Mouse (Mus musculus) thymus, adult 2 months (tissue): Measurements from ENCODE around the gene Fes. TPM values are rescaled to one million over a fixed set of nuclear protein-coding genes. Genes with fewer than 3 reads are reported as not detected.

Experiments
- DNase-seq: peaks from one replicate; pipeline ENCODE4 v3.0.0; 2021
- H3K27ac ChIP-seq: fragments of 200-500 bp; 2 replicates; pipeline ENCODE4 v1.5.1; 2012; ENCODE audit warnings: low read length, control low read depth; ENCODE audit not compliant: control insufficient read depth, insufficient read depth
- H3K27me3 ChIP-seq: fragments of 200-500 bp; 2 replicates; pipeline ENCODE4 v1.6.1; 2012; ENCODE audit warnings: mild to moderate bottlenecking, low read length, moderate library complexity, mixed read lengths; ENCODE audit not compliant: control insufficient read depth, insufficient read depth
- H3K36me3 ChIP-seq: fragments of 200-500 bp; 2 replicates; pipeline ENCODE4 v1.6.1; 2012; ENCODE audit warnings: mild to moderate bottlenecking, low read length, moderate library complexity; ENCODE audit not compliant: control insufficient read depth, insufficient read depth
- H3K4me1 ChIP-seq: fragments of 200-500 bp; replicated peaks from 2 replicates; pipeline ENCODE4 v1.6.1; 2012; ENCODE audit warnings: low read length; ENCODE audit not compliant: control insufficient read depth, insufficient read depth
- H3K4me3 ChIP-seq: fragments of 200-500 bp; 2 replicates; pipeline ENCODE4 v1.5.1; 2012; ENCODE audit warnings: mild to moderate bottlenecking, low read length, control low read depth, moderate library complexity; ENCODE audit not compliant: control insufficient read depth, insufficient read depth
- CTCF ChIP-seq: fragments of 200-500 bp; IDR thresholded peaks from 2 replicates; pipeline ENCODE4 v1.5.1; 2012; ENCODE audit warnings: mild to moderate bottlenecking, control low read depth, low read length, moderate library complexity, borderline replicate concordance; ENCODE audit not compliant: control insufficient read depth, poor library complexity, insufficient read depth; ENCODE audit errors: extremely low read depth
- POLR2A ChIP-seq: fragments of 200-500 bp; IDR thresholded peaks from 2 replicates; pipeline ENCODE4 v1.6.1; 2012; ENCODE audit warnings: mild to moderate bottlenecking, low read length, control low read depth, moderate library complexity; ENCODE audit not compliant: control insufficient read depth, poor library complexity, insufficient read depth; ENCODE audit errors: extremely low read depth
- WGBS: fragments of 180-500 bp; shearing (Covaris S2); methylation state at CpG from one replicate; pipeline ENCODE4 v1.1.7; 2018; 5-methylcytosine and 5-hydroxymethylcytosine counted together
- polyA plus RNA-seq: library from polyadenylated mRNA; depleted of rRNA; stranded (reverse); fragments of >200 nt; gene quantifications from 2 replicates; pipeline ENCODE4 v1.2.3, GENCODE M21; 2012

The Fes gene
- polyA plus RNA-seq, 1 experiment = 27.3 TPM

DNA sequence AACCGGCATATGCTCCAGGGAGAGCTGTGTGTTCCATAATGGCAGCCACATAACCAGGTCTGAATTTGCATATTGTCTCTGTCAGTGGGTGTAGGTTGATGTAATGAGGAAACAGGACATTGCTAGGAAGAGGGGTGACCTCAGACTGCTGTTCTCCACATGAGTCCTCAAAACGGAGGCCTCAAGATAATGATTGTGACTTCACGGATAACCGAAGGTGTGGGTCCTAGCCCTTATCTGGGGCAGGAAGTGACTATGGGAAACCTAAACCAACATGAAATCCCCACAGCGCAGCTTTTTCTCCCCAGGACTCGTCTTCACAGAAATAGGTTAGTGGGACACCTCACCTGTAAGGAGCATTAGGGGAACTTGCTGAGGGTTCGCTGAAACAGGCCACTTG is 29.2 kb upstream of the Fes start:
- Histone ChIP-seq H3K4me1 (peaks cover 44% of the 10 kb centered on the region), H3K27me3 (no peaks in the 10 kb centered on the region), H3K4me3 (no peak overlapping the region), H3K27ac (peak overlapping the region; percentile 65; the same call in 1 of the 2 replicates), H3K36me3 (no peaks in the 10 kb centered on the region)
- DNase-seq = no peak
- WGBS = 29% methylated on average over 7 of the region's 7 CpGs
- TF ChIP-seq POLR2A (no peak), CTCF (no peak)

DNA sequence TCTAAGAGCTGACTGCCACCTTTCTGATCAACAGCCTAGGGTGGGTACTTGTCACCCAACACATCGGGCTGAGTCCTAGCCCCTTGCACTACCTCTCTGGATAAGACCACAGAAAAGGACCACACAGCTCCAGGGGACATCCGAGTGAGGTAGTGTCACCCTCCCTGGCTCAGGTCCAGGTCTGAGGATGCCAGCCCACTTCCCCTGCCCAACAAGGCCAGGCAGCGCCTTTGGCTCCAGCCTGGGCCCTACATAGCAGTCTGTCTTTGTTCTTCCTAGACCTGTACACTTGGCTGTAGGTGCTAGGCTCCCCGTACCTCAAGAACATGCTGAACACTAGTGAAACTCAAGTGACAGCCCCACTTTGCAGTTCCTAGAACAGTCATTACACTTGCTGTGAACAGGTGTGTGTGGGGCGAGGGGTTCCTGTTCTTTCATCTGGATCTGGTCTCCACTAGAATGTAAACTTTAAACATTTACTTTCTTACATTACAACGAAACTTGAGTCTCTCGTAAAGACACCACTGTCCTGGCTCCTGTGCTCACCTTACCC is 26.6 kb upstream of the Fes start:
- no peaks in the 10 kb centered on the region for H3K36me3 ChIP-seq
- H3K4me3 ChIP-seq = no peak overlapping the region
- peaks cover 44% of the 10 kb centered on the region for H3K4me1 ChIP-seq
- peak overlapping the region; percentile 87 for H3K27ac ChIP-seq
- TF ChIP-seq CTCF = no peak
- no peak for TF ChIP-seq POLR2A
- no peak for DNase-seq
- WGBS = 16% methylated on average over 7 of the region's 7 CpGs
- H3K27me3 ChIP-seq = no peaks in the 10 kb centered on the region

DNA sequence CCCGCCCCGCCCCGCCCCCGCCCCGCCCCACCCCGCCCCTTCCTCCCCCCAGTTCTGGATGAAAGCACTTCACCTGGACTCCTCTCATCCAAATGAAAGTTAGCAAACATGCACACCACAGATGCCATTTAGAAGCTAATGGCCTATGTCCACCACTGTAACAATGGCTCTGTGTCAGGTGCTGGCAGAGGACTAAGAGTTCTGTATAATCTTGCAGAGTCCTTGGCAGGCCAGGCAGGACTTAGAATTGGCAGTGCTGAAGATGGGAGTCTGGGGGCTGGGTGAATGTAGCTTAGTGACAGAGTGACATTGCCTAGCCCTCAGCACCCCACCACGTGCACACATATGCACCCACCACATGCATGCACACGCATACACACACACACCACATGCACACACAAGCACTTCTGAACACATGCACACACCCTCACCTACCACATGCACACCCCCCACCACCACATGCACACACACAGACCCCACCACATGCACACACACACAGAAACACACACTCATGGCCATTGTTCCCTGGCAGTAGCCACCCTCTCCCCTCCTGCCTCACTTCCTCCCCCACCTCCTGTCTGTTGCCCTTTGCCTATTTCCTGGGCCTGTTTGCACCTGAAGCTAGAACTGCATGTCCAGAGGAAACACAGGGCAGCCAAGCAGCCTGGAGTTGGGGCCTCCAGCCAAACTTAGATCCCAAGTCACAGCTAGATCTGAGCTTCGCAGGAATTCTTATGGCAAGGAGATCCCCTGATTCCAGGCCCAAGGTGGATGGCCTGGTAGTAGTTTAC is 26.0 kb upstream of the Fes start:
- WGBS = 92% methylated on average over 9 of the region's 9 CpGs
- Histone ChIP-seq H3K27ac (peak overlapping the region; percentile 87), H3K36me3 (no peaks in the 10 kb centered on the region), H3K27me3 (no peaks in the 10 kb centered on the region), H3K4me3 (no peak overlapping the region), H3K4me1 (peaks cover 44% of the 10 kb centered on the region)
- no peak for TF ChIP-seq CTCF
- TF ChIP-seq POLR2A = no peak
- peak; percentile 35 for DNase-seq

DNA sequence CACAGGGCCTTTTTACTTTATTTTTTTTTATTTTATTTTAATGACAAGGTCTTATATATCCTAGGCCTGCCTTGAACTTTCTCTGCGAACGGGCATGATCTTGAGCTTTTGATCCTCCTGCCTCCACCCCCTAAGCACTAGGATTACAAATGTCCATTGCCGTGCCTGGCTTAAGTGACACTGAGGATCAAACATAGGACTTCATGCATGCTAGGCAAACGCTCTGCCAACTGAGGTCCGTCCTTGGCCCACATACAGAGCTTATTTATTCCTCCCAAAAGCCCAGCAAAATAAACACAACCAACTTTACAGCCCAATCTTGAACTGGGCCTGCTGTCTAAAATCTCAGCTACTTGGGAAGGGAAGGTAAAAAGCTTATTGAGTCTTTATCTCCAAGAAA is 25.0 kb upstream of the Fes start:
- TF ChIP-seq CTCF (no peak), POLR2A (no peak)
- DNase-seq = no peak
- no peaks in the 10 kb centered on the region for H3K36me3 ChIP-seq
- no peak overlapping the region for H3K27ac ChIP-seq
- H3K27me3 ChIP-seq = no peaks in the 10 kb centered on the region
- peaks cover 36% of the 10 kb centered on the region for H3K4me1 ChIP-seq
- whole genome bisulfite sequencing = 97% methylated on average over 5 of the region's 5 CpGs
- H3K4me3 ChIP-seq = no peak overlapping the region

DNA sequence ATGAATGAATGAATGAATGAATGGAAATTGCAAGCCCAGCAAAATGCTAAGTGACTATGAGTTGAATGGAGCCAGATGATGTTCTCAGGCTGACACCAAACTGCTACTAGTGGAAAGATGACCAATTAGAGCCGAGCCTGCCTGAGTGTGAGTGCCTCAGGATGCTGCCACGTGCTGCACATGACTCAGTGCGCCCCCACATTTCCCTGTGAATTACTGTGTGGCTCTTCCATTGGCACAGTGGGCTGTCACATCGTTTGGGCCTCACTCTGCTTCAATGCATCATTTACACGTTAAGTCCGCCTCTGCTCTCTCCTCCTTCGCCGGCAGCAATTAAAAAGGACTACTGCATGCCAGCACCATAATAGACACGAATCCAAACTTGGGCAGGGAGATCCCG is 24.5 kb upstream of the Fes start:
- H3K27ac ChIP-seq = no peak overlapping the region
- H3K4me1 ChIP-seq = peaks cover 31% of the 10 kb centered on the region
- no peak overlapping the region for H3K4me3 ChIP-seq
- no peaks in the 10 kb centered on the region for H3K27me3 ChIP-seq
- DNase-seq = no peak
- H3K36me3 ChIP-seq = no peaks in the 10 kb centered on the region
- TF ChIP-seq POLR2A = no peak
- no peak for TF ChIP-seq CTCF
- WGBS = 95% methylated on average over 10 of the region's 10 CpGs

DNA sequence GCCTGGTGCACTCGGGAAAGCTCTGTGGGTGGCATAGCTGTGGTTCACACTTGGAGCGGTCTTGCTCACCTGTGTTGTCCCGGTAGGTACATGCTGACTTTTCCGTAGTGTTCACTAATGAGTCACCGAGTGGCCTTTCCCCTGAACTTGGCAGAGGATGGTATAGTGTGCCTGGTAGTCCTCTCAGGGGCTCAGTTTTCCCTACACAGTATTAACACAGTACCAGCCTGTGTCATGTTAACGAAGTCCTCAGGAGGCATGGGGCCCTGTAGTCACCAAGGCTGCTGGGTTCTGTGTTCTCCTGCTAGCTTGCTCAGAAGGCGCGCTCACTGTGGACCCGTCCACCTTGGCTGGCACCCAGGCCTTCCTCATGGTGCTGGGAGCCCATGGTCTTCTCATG is 22.6 kb upstream of the Fes start:
- Histone ChIP-seq H3K4me1 (peaks cover 17% of the 10 kb centered on the region), H3K27me3 (no peaks in the 10 kb centered on the region), H3K4me3 (no peak overlapping the region), H3K27ac (no peak overlapping the region), H3K36me3 (no peaks in the 10 kb centered on the region)
- WGBS = 94% methylated on average over 9 of the region's 9 CpGs
- no peak for DNase-seq
- TF ChIP-seq CTCF = no peak
- no peak for TF ChIP-seq POLR2A

DNA sequence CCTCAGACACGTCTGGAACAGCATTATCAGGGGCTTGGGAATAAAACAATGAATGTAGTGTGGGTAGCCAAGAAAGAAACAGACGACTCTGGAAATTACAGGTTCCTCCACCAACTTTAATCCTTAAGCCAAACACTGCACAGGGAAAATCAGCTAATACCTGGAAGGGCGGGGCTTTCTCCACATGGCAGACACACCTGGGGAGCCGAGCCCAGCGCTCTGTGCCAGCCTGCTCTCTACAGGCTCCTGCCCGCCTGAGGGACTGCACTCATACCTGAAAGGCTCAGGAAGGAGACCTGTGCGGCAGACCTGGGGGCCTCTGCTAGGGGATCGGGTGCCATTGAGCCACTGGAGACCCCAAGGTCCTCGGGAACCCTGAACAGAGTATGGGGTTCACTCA is 20.0 kb upstream of the Fes start:
- no peak for DNase-seq
- Histone ChIP-seq H3K36me3 (no peaks in the 10 kb centered on the region), H3K4me3 (no peak overlapping the region), H3K4me1 (peaks cover 9% of the 10 kb centered on the region), H3K27ac (no peak overlapping the region), H3K27me3 (no peaks in the 10 kb centered on the region)
- TF ChIP-seq CTCF = no peak
- TF ChIP-seq POLR2A = no peak
- WGBS = 95% methylated on average over 9 of the region's 9 CpGs
